Mouse (Mus musculus) kidney, postnatal 0 days (tissue): ENCODE data around the gene Ninj2. TPM values are rescaled to one million over a fixed set of nuclear protein-coding genes. Genes with fewer than 3 reads are reported as not detected.
"Not testable (repeated sequence)": the region's sequence is repeated elsewhere in the genome, so short reads cannot be mapped to it uniquely, and the experiment has no call there.

Source experiments
- ATAC-seq: fragments of 200-750 bp; cut with Nextera tagmentation; replicated peaks from 2 replicates; pipeline ENCODE4 v1.8.0; 2017; ENCODE audit warnings: low read depth, moderate number of reproducible peaks, moderate TSS enrichment, moderate library complexity; ENCODE audit not compliant: low FRiP score
- DNase-seq: peaks from one replicate; pipeline ENCODE4 v3.0.0-alpha.2; 2016; ENCODE audit warnings: low spot score
- H3K27ac ChIP-seq: fragments of 300-500 bp; sonication (generic); 2 replicates; pipeline ENCODE4 v1.5.1; 2014; ENCODE audit warnings: mild to moderate bottlenecking
- H3K27me3 ChIP-seq: fragments of 300-500 bp; sonication (generic); 2 replicates; pipeline ENCODE4 v1.6.1; 2014; ENCODE audit warnings: low read length, mixed read lengths; ENCODE audit not compliant: insufficient read depth
- H3K36me3 ChIP-seq: fragments of 300-500 bp; sonication (generic); 2 replicates; pipeline ENCODE4 v1.6.1; 2014; ENCODE audit warnings: low read length, mixed read lengths; ENCODE audit not compliant: insufficient read depth
- H3K4me1 ChIP-seq: fragments of 300-500 bp; sonication (generic); replicated peaks from 2 replicates; pipeline ENCODE4 v1.6.1; 2014; ENCODE audit warnings: antibody characterized with exemption, low read length, mixed read lengths; ENCODE audit not compliant: insufficient read depth
- H3K4me2 ChIP-seq: fragments of 300-500 bp; sonication (generic); 2 replicates; pipeline ENCODE4 v1.6.1; 2014; ENCODE audit warnings: mild to moderate bottlenecking, low read length, moderate library complexity, mixed read lengths
- H3K4me3 ChIP-seq: fragments of 300-500 bp; sonication (generic); replicated peaks from 2 replicates; pipeline ENCODE4 v1.5.1; 2014; ENCODE audit warnings: low read depth, low read length
- H3K9ac ChIP-seq: fragments of 300-500 bp; sonication (generic); 2 replicates; pipeline ENCODE4 v1.6.1; 2014; ENCODE audit warnings: low read depth, low read length
- H3K9me3 ChIP-seq: fragments of 300-500 bp; sonication (generic); replicated peaks from 2 replicates; pipeline ENCODE4 v1.6.1; 2016; ENCODE audit warnings: low read length, inconsistent platforms, mixed read lengths
- CTCF ChIP-seq: IDR thresholded peaks from 2 replicates; pipeline ENCODE4 v1.5.1; 2016; ENCODE audit warnings: antibody characterized with exemption, low read depth, mild to moderate bottlenecking, moderate library complexity
- WGBS: fragments of 180-500 bp; shearing (Covaris S2); extraction: QIAGEN DNeasy Blood & Tissue Kit; methylation state at CpG from one replicate; pipeline ENCODE4 v1.1.7; 2014; 5-methylcytosine and 5-hydroxymethylcytosine counted together
- polyA plus RNA-seq: library from polyadenylated mRNA; unstranded; fragments of >200 nt; fragmentation: Nextera tagmentation; extraction: Ambion mirVana; gene quantifications from 2 replicates; pipeline ENCODE4 v1.2.1, GENCODE M21; 2015

Ninj2 gene
- polyA plus RNA-seq, 1 experiment from 2014 or later = not detected

GRCm38 (mm10) chr6:120081516-120081915, 11.6 kb upstream of the Ninj2 start:
- TF ChIP-seq CTCF = no peak
- H3K9ac ChIP-seq = no peak overlapping the region
- H3K4me3 ChIP-seq = no peak overlapping the region
- H3K36me3 ChIP-seq = no peaks in the 10 kb centered on the region
- 79% methylated on average over 4 of the region's 4 CpGs for WGBS
- DNase-seq (no peak), ATAC-seq (no peak)
- H3K27me3 ChIP-seq = no peaks in the 10 kb centered on the region
- no peak overlapping the region for H3K4me2 ChIP-seq
- no peaks in the 10 kb centered on the region for H3K4me1 ChIP-seq
- no peaks in the 10 kb centered on the region for H3K9me3 ChIP-seq
- H3K27ac ChIP-seq = no peak overlapping the region

DNA sequence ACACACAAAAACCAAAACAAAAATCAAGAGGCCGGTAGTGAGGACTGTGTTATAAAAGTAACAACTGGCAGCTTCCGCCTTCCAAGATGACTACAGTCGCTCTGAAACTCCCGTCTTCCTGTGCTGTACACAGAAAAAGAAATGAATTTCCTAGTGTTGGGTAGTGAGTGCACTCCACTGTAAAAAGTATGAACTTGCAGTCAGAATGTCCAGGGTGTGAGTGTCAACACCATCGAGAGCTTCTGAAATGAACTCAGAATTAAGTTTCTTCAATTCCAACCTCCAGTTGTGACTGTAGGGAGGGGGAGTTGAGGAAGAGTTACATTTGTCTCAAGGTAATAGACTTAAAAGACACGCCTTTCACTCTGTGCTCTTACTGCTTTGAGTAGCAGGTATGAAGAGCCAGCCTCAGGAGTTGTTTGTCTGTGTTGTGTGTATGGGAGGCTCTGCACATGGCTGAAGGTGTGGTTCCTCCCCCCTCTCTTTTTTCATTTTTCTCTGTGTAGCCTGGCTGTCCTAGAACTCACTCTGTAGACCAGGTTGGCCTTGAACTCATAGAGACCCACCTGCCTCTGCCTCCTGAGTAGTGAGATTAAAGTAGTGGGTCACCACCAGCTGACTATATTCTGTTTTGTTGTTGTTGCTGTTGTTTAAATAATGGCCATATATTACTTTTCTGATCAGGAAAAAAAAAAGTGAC, 10.7 kb upstream of the Ninj2 start:
- no peak for TF ChIP-seq CTCF
- H3K4me2 ChIP-seq = no peak overlapping the region
- no peak for DNase-seq
- H3K36me3 ChIP-seq = no peaks in the 10 kb centered on the region
- H3K4me1 ChIP-seq = no peaks in the 10 kb centered on the region
- no peak overlapping the region for H3K4me3 ChIP-seq
- no peak for ATAC-seq
- H3K9ac ChIP-seq = no peak overlapping the region
- H3K9me3 ChIP-seq = no peaks in the 10 kb centered on the region
- H3K27ac ChIP-seq = no peak overlapping the region
- no peaks in the 10 kb centered on the region for H3K27me3 ChIP-seq
- 86% methylated on average over 6 of the region's 6 CpGs for WGBS

DNA sequence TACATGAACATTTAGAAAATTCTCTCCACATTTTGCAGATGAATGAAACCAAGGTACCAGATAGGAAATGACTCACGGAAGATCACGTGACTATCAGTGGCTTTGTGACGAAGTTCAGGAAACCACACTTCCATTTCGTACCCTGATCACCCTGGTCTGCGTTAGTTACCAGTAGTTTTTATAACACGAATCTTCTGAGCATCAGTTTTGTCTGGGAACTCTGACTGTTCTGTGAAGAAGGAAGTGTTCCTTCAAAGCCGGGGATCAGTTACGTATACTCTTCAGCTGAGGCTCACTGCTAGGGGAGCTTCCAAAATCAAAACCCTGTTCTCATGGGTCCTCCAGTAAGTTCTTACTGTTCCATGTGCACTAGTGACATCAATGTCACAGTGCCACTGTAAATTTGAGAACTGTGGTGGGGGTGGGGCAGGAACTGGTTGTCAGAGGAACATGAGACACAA, 10.2 kb upstream of the Ninj2 start:
- DNase-seq = no peak
- 80% methylated on average over 8 of the region's 8 CpGs for WGBS

GRCm38 (mm10) chr6:120083442-120083841, 9.7 kb upstream of the Ninj2 start:
- ATAC-seq = no peak
- 69% methylated on average over 6 of the region's 6 CpGs for whole genome bisulfite sequencing

More for the DNA sequence above, 10.2 kb upstream of the Ninj2 start:
- H3K4me1 ChIP-seq = no peaks in the 10 kb centered on the region
- H3K4me2 ChIP-seq = no peak overlapping the region
- no peak overlapping the region for H3K4me3 ChIP-seq
- TF ChIP-seq CTCF = no peak
- H3K9ac ChIP-seq = no peak overlapping the region
- ATAC-seq = no peak
- no peaks in the 10 kb centered on the region for H3K27me3 ChIP-seq
- no peaks in the 10 kb centered on the region for H3K36me3 ChIP-seq
- H3K27ac ChIP-seq = no peak overlapping the region
- no peaks in the 10 kb centered on the region for H3K9me3 ChIP-seq

GRCm38 (mm10) chr6:120084983-120085382, 8.2 kb upstream of the Ninj2 start:
- no peak overlapping the region for H3K27ac ChIP-seq
- H3K4me1 ChIP-seq = no peaks in the 10 kb centered on the region
- TF ChIP-seq CTCF = no peak
- no peak overlapping the region for H3K4me3 ChIP-seq
- no peak overlapping the region for H3K4me2 ChIP-seq
- no peaks in the 10 kb centered on the region for H3K9me3 ChIP-seq
- no peak overlapping the region for H3K9ac ChIP-seq
- 98% methylated on average over 2 of the region's 2 CpGs for WGBS
- no peak for DNase-seq
- no peaks in the 10 kb centered on the region for H3K36me3 ChIP-seq
- H3K27me3 ChIP-seq = no peaks in the 10 kb centered on the region
- ATAC-seq = no peak

More at GRCm38 (mm10) chr6:120083442-120083841, 9.7 kb upstream of the Ninj2 start:
- no peak overlapping the region for H3K4me2 ChIP-seq
- DNase-seq = no peak
- no peak overlapping the region for H3K9ac ChIP-seq
- H3K9me3 ChIP-seq = no peaks in the 10 kb centered on the region
- TF ChIP-seq CTCF = no peak
- H3K27ac ChIP-seq = no peak overlapping the region
- H3K27me3 ChIP-seq = no peaks in the 10 kb centered on the region
- H3K4me1 ChIP-seq = no peaks in the 10 kb centered on the region
- H3K4me3 ChIP-seq = no peak overlapping the region
- no peaks in the 10 kb centered on the region for H3K36me3 ChIP-seq

DNA sequence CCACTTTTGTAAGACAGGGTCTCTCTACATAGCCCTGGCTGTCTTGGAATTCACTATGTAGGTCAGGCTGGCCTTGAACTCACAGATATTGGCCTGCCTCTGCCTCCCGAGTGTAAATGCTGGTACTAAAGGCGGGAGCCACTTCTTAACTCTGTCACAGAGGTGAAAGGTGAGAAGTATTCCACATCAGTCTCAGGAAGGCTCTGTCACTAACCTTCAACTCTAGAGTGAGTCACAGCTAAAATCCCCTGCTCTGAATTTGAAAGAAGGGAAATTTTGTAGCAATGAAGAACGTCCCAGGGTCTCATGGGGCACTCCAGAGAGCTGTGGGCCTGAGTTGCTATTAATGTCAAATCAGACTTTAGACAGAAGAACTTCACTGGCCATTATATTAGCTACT, 7.3 kb upstream of the Ninj2 start:
- H3K27me3 ChIP-seq = no peaks in the 10 kb centered on the region
- no peaks in the 10 kb centered on the region for H3K9me3 ChIP-seq
- H3K4me2 ChIP-seq = no peak overlapping the region
- no peak for TF ChIP-seq CTCF
- no peak overlapping the region for H3K27ac ChIP-seq
- H3K4me1 ChIP-seq = no peaks in the 10 kb centered on the region
- WGBS = 83% methylated on average over 3 of the region's 3 CpGs
- no peaks in the 10 kb centered on the region for H3K36me3 ChIP-seq
- no peak for ATAC-seq
- DNase-seq = no peak
- H3K4me3 ChIP-seq = no peak overlapping the region
- H3K9ac ChIP-seq = no peak overlapping the region

- not testable (repeated sequence) for H3K27me3 ChIP-seq, ATAC-seq, H3K9me3 ChIP-seq, H3K4me2 ChIP-seq, H3K27ac ChIP-seq, H3K9ac ChIP-seq, H3K4me1 ChIP-seq, DNase-seq, H3K4me3 ChIP-seq, H3K36me3 ChIP-seq
- WGBS = 83% methylated on average over 6 of the region's 8 CpGs
These were observed 6.1 kb upstream of the Ninj2 start for GRCm38 (mm10) chr6:120087041-120087440.
